Mouse (Mus musculus) neutrophil, adult 5-6 weeks (primary cell): ENCODE results near the gene Shb. TPM values are rescaled to one million over a fixed set of nuclear protein-coding genes. Genes with fewer than 3 reads are reported as not detected.
"Not testable (repeated sequence)": the region's sequence is repeated elsewhere in the genome, so short reads cannot be mapped to it uniquely, and the experiment has no call there.

Experiments
- ATAC-seq: fragments of 151-379, 151-347 bp; 2 replicates; pipeline ENCODE4 v1.8.0; 2017; ENCODE audit warnings: mild to moderate bottlenecking, moderate TSS enrichment; ENCODE audit not compliant: insufficient number of reproducible peaks, poor library complexity, low FRiP score, severe bottlenecking; ENCODE audit errors: extremely low read depth
- total RNA-seq: library from RNA; stranded (forward); fragments of 200-1000 nt; gene quantifications from 2 replicates; pipeline ENCODE4 v1.2.3, GENCODE M21; 2017

The Shb gene
- total RNA-seq, 1 experiment from 2014 or later = 2.1 TPM

- ATAC-seq = no peak
Observed at GRCm38 (mm10) chr4:45411181-45411790, 121.0 kb downstream of the Shb start.

DNA sequence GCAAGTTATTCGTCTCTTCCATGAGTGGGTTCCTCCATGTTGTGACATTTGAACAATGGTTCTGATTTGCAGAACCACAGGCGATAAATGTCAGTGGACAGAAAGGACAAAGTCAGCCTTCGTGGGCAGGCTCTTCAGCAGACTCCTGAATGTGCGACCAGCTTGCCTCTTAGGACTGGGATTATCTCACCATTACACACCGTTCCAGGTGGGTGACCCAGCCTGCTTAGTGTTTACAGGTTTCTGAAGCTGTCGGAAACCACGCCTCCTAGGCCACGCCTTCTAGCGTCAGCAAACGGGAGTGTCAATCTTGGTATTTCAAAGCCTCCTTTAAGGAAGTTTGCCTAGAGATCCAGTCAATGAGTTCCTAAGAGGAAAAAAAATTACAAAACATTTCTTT is 123.0 kb downstream of the Shb start:
- peak; percentile 58 for ATAC-seq

GRCm38 (mm10) chr4:45408427-45409132 is 123.7 kb downstream of the Shb start, which contains the start of gene Slc25a51:
TSS of gene Slc25a51 (minus strand) at chr4:45408766.
- ATAC-seq = peak; percentile 88

GRCm38 (mm10) chr4:45407703-45408334 is 124.5 kb downstream of the Shb start:
- no peak for ATAC-seq

DNA sequence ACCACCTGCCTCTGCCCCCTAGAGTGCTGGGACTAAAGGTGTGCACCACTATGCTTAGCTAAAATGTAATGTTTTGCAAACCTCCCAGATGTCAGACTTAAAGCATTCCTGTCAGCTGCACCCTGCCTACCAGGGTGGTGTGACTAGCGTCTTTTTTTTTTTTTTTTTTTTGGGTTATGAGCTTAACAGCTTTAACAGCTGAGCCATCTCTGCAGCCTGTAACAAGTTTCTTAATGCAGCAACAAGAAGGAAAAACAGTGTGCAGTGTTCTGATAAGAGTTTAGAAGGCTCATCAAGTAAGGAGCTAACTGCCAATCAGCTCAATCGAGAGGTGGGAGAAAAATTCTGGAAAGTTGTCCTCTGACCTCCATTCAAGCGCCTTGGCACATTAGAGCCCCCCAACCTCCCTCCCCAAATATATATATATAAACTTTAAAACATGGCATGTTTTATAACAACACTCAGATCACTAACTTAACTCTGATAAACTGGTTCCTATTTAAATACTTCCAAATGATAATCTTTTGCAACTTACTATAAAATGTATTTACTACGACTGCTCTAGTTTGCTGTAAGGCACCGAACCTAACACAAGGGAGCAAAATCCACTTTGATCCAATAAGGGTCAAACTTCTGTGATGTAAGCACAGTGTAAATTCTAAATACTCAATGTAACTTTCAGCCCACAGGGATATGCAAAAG is 125.1 kb downstream of the Shb start:
- no peak for ATAC-seq

DNA sequence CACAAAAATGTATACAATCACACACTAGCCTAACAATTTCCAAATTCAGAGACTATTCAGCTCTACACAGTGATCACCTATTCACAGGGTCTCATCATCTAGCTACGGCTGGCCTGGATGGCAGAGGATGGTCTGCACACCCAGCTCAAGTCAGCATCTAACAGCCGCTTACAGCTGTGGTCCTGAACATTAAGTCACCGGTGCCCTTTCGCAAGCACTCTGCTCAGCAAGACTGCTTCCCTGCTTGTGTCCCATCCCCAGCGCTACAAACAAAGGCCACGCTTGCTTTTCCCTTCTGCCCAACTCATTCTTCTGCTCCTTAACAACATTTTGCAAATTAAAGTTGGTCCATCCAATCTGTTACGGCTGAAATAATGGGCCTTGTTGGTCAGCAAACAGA is 125.9 kb downstream of the Shb start:
- no peak for ATAC-seq

DNA sequence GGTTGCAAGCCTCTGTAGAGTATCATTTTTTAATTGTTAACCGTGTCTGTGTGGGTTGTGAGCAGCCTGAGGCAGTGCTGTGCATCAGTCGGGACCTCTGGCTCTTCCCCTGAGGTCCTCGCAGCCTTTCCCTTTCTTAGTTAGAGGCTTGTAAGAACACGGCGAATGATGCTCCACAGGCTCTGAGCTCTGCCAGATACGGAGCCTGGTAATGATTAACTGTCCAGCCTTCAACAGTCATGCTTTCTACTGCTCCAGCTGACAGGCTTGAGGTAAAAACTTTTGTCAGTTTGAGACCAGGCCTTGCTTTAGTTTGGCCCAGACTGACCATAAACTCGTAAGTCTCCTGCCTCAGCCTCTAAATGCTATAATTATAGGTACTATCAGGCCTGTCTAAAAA is 127.0 kb downstream of the Shb start:
- ATAC-seq = no peak

GRCm38 (mm10) chr4:45404086-45404485 is 128.2 kb downstream of the Shb start:
- ATAC-seq = no peak

- ATAC-seq = no peak
Observed at GRCm38 (mm10) chr4:45403499-45403878, 128.8 kb downstream of the Shb start.

GRCm38 (mm10) chr4:45402878-45403498 is 129.3 kb downstream of the Shb start:
- no peak for ATAC-seq

DNA sequence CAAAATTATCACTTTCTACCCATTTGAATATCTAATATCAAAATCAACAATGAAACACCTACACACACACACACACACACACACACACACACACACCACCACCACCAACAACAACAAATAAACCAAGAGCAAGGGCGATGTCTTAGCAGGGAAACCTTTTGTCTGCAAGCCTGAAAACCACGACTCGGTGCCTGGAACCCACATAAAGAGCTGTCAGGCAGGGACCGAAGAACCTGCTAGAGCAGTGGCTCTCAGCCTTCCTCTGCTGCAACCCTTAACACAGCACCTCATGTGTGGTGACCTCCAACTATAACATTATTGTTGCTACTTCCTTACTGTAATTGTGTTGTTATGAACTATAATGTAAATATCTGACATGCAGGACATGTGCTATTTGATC is 130.0 kb downstream of the Shb start:
- no peak for ATAC-seq

GRCm38 (mm10) chr4:45399421-45400210 is 132.7 kb downstream of the Shb start:
- no peak for ATAC-seq

DNA sequence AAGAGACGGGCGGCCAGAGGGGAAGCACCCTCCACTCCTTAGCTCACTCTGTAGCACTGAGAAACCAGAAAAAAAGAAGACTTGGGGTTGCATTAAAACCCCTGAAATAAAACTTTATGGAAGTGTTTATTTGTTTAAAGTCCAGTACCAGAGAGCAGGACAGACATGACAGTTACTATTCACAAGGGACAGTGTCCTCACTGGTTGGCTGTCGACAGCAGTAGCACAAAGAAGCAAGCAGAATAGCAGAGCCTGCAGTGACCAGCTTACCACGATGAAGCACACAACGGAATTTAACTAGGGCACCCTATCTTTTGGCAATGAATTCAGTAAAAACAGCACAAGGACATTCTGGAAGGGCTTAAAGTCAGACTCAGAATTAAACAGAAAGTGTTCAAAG is 134.0 kb downstream of the Shb start:
- ATAC-seq = not testable (repeated sequence)

GRCm38 (mm10) chr4:45396211-45396610 is 136.1 kb downstream of the Shb start:
- not testable (repeated sequence) for ATAC-seq

- no peak for ATAC-seq
Observed at GRCm38 (mm10) chr4:45393658-45394057, 138.6 kb downstream of the Shb start.

GRCm38 (mm10) chr4:45392994-45393393 is 139.3 kb downstream of the Shb start:
- no peak for ATAC-seq

DNA sequence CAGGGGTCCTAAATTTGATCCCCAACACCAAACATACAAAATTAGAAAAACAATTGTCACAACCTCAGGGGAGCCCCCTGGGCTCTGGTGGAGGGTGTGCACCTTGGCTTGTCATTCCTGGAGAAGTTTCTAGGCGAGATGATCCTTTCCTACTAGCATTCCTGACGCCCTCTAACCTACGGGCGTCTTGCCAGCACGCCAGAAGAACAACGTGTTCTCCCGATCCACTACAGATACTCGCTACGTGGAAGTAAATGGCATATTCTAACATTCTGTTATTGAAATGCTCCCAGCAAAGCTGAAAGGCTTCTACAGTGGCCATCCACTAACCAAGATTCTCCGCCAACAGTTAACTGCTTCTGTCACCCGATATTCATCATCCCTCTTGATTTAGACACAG is 139.7 kb downstream of the Shb start:
- ATAC-seq = no peak

DNA sequence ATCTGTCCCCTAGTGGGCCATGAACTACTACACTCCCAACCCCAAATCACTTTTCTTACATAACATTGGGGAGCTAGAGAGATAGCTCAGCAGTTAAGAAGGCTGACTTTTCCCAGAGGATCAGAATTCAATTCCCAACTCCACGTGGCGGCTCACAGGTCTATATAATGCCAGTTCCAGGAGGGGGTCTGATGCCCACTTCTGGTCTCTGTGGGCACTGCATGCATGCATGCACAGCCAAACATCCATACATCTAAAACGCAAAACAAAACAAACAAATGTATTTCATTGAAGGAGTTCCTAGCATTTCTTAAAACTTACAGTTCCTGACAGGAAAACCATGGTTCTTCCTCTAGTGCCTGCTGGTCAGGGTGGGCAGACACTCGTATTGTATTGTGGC is 140.2 kb downstream of the Shb start:
- ATAC-seq = no peak

DNA sequence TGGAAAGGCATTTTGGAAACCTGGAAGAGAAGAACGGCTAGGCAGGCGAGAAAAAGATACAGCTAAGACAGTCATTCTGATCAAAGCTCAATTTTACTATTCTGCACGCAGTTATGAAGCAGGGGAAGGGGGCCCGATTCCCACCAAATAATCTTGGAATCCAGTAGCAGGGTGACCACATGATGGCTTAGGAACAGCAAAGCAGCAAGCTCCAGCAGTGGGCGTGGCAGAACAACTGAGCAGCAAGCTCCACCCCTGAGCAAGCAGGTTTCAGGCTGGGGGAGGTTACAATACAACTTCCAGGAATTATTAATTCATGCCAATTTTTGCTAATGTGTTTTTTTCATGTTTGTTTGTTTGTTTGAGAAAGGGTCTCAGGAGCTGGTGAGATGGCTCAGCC is 145.0 kb downstream of the Shb start:
- ATAC-seq = not testable (repeated sequence)
